Mouse (Mus musculus) monocyte, adult 2 months (primary cell): ENCODE measurements around the gene Prkd2.

Experiments
- DNase-seq, 2 experiments: peaks; one replicate each; pipeline ENCODE4 v3.0.0; 2022; ENCODE audit warnings: low spot score in 2 of 2, low read depth in 1 of 2

Gene Prkd2

DNA sequence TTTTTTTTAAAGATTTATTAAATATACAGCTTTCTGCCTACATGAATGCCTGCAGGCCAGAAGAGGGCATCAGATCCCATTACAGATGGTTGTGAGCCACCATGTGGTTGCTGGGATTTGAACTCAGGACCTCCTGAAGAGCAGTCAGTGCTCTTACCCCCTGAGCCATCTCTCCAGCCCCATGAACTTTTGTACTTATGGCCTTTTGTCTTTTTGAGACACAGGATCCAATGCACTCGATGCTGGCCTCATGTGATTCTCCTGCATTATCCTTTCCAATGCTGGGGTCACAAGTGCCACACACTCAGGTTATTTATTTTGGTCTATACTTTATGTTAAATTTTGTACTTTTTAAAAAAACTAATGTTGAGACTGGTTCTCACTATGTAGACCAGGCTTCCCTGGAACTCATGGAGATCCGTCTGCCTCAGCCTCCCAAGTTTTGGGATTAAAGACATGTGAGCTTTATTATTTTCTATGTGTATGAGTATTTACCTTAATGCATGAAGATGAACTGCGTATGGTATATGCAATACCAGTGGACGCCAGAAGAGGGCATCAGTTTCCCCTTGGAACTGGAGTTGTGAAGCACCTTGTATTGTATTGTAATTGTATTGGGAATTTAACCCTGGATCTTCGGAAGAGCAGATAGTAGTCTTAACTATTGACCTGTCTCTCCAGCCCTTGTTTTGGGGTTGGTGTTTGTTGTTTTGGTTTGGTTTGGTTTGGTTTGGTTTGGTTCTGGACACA is 17.4 kb downstream of the Prkd2 start:
- DNase-seq: no peak

DNA sequence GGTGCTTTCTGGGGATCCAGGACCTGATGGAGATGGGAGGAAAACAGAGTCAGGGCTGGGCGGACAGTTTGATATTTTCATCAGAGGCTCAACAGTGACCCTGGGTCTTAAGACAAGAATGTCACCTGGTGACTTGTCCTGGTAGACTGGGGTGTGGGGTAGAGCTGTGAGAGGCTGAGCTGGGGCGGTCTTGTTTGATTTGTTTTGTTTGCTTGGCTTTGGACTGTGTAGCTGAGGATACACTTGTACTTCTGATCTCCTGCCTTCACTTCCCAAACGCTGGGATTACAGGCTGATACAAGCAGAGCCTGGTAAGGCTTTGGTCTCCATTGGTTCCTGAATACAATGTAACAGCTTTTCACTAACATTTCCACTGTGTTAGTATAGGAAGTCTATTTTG is 24.8 kb downstream of the Prkd2 start:
- DNase-seq: no peak

DNA sequence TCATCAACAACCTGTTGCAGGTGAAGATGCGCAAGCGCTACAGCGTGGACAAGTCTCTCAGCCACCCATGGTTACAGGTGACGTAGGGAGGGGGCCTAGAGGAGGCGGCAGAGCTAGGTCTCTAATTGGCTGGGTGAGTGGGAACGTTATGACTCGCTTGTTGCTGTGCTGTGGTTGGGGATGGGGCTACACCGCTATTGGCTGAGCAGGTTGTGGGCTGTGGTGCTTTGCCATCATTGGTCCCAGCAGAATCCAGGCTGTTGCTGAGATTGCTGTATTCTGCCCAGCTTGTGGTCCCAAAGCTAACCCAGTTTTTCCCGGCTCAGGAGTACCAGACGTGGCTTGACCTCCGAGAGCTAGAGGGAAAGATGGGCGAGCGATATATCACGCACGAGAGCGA is 26.8 kb downstream of the Prkd2 start:
- DNase-seq: no peak

DNA sequence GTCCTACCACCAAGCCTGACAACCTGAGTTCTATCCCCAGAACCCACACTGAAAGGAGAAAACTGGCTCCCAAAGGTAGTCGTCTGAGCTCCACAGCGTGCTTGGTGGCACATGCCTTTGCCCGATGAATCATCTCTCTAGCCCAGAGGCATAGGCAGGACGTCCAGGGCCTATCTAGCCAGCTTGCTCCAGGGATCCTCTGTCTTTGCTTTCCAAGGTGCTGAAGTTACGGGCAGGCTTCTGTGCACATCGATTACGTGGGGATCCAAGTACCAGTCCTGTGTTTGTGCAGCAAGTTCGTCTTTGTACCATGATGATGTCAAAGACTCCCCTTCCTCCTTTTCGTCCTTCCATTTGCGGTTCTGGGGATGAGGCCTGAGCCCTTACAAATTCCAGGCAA is 28.9 kb downstream of the Prkd2 start:
- no peak for DNase-seq

DNA sequence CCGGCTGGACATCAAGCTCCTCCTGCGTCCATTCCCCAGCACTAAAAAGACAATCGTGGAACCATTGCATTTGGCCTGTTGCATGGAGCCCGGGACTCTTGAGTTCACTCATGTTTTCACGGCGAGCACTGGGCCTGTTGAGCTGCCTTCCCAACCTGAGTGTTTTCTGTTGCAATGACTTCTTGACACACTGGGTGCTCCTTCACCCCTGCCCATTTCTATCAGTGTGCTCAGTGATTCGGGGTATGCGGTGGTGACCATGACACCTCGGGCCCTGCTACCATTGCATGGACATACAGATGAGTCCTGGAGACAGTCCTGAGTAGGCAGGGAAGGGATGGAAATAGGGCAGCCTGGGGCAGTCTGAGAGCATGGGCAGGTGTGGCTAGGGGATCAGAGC is 29.8 kb downstream of the Prkd2 start:
- no peak for DNase-seq

DNA sequence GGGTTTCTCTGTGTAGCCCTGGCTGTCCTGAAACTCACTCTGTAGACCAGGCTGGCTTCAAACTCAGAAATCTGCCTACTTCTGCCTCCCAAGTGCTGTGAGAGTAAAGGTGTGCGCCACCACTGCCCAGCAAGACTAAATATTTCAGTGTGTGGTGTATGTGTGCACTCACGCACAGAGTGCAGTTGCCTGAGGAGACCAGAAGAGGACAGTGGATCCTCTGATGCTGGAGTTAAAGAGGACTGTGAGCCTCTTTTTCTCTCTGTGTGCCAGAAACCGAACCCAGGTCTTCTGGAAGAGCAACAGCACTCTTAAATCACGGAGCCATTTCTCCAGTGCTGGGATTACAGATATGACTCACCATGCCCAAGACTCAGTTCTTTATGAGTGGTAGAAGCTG is 30.7 kb downstream of the Prkd2 start:
- DNase-seq: no peak

DNA sequence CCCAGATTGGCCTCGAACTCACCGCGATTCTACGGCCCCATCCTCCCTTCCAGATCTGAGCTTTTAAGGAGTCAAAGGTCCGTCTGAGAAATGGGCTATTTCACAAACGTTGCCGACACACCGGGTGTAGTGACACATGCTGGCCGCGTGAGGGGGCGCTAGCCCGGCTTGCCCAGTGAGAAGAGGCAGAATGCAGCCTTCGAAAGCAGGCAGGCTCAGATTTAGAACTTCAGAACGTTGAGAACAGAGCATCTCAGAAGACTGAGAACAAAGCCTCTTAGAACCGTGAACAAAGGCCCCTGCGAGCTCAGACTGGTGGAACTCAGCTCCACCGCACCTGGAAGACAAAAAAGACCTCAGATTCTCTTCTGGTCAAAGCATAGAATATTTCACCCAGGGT is 31.5 kb downstream of the Prkd2 start:
- DNase-seq: peak; percentile 41 to 74

DNA sequence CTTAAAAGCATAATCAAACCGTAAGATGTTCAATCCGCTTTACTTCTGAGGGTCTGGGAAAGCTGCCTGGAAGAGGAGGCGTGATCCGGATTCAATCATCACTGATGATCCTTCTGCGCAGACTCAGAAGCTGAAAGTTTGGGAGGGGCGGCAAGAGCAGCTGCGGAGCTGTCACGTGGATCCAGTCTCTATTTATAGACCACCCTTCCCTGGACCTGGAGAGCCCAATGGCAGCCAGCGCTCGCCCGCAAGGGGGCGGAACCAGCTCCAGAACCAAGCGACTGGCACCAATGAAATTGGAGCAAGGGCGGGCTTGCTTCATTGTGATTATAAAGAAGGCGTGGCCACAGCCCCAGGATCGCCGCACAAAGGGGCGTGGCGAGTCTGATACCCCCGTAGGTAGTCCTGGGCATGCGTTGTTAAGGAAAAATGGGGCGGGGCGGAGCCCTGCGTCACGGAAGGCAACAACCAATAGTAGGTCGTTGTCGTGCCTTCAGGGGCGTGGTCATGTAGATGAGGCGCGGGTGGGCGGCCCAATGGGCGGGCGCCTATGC is 32.1 kb downstream of the Prkd2 start:
- peak; percentile 97 to 99 for DNase-seq

DNA sequence AGATGAGACGGTGACA is 32.4 kb downstream of the Prkd2 start, which contains the start of gene Dact3:
TSS of gene Dact3 (plus strand) at position 8 of the 16 bp plus-strand sequence.
- no peak for DNase-seq

DNA sequence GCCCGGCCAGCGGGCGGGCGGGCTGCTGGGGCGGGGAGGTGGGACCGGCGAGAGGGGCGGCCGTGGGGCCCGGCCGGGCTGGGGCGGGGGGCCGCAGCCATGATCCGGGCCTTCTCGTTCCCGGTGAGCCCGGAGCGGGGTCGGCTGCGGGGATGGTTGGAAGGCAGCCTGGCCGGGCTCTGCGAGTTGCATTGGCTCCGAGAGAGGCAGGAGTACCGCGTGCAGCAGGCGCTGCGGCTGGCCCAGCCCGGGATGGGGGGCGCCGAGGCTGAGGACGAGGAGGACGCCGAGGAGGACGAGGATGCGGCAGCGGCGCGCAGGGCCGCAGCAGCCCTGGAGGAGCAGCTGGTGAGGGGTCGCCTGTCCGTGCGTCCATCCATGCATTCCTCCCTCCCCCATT is 32.6 kb downstream of the Prkd2 start:
- DNase-seq: no peak

DNA sequence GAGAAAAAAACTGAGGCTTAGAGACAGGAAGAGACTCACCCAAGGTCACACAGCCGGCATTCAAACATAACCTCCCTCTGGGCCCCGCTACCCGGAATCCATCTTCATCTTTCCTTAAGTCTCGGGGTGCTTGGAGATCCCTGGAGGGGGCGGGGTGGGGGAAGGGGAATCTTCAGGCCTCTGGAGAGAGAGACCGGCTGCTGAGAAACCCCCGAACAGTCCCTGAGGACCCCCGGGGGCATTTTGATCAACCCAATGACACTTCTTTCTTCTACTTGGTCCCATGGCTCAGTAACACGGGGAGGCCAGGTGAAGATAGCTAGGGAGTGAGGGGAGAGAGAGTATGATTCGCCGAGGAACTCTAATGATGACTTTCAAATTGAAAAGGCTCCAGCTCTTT is 33.3 kb downstream of the Prkd2 start:
- no peak for DNase-seq

DNA sequence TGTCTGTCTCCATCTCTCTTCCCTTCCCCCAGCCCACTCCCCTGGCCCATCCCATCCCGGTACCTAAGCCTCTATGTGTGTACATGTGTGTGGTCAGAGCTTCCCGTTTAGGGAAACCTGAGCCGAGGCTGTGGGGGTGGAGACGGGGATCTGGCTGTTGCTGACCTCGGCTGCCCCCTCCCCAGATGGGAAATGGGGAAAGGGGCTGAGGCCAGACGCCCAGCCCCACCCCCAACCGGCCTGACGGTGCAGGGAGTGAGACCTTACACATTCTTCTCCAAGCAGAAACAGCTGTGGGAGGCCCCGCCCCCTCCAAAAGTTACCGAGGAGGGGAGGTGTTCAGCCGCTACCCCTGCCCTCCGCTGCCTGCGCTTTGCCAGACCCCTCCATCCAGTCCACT is 33.9 kb downstream of the Prkd2 start:
- DNase-seq: no peak

DNA sequence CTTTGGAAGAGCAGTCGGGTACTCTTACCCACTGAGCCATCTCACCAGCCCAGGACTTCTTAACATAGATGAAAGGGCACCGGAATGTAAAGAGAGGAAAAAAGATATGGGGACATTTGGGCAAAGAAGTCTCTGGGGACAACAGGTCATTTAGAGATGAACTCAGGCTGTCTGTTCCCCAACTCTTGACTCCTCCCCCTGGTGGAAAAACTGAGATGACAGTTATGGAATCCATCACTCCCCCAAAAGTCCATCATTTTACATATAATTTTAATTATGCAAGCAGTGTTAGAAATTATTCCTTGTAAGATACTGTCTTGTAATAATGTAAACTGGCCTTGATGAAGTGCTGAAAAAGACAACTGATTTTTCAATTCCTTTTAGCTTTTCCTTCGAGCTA is 35.0 kb downstream of the Prkd2 start:
- DNase-seq: no peak

DNA sequence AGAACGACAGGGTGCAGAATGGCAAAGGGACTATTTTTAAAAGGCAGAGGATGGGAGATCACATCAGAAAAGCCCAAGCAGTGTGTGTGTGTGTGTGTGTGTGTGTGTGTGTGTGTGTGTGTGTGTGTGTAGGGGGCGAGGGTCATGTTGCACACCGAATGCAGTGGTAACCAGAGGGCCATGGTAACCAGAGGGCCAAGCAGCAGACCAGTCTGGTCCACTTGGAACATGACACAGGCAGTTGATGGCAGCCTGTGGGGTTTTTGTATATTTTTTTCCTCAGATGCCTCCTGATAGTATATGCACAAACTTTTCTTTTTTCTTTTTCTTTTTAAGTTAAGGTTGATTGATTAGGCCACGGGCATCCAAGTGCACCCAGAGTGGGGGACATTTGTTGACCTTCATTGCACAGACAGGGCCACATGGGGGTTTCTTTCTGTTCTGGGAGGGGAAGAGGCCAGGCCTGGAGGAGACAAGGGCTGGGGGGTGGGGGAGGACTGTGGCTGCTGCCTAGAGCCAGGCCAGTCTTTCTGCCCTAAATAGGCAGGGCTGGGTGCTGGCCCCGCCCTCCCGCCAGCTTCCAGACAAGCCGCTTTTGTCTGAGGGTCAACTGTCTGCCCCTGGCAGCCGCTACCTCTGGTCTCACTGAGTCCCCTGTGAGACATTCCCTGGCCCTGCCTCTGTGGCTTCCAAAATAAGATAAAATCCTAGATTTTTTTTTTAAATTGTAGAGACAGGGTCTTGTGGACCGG is 37.3 kb downstream of the Prkd2 start:
- no peak for DNase-seq

DNA sequence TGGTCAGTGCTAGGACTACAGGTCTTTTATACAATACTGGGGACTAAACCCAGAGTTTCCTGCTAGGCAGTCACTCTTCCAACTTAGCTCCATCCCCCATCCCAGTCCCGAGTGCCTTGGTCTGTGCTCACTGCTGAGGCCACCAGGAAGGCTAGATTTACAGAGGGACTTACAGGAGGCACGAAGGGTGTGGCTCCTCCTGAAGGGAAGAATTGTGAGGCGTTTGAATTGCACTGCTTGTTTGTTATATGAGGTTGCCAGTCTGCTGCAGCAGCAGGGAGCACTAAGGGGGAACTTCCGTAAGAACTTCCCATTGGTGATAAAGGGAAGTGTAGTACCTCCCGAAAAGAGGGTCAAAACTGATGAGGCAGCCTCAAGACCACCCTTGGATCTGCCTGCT is 37.9 kb downstream of the Prkd2 start:
- DNase-seq: no peak

DNA sequence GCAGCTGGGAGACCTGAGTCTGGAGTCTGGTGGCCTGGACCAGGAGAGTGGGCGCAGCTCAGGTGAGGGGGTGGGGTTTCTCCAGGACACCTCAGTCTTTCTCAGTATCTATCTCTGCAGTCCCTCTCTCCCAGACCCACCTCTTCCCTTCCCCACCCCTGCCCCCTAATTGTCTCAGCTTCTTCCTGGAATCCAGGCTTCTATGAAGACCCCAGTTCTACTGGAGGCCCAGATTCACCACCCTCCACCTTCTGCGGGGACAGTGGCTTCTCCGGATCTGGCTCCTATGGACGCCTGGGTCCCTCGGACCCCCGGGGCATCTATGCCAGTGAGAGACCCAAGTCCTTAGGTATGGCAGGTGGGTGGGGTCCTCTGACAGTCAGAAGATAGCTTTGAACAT is 40.5 kb downstream of the Prkd2 start:
- no peak for DNase-seq

DNA sequence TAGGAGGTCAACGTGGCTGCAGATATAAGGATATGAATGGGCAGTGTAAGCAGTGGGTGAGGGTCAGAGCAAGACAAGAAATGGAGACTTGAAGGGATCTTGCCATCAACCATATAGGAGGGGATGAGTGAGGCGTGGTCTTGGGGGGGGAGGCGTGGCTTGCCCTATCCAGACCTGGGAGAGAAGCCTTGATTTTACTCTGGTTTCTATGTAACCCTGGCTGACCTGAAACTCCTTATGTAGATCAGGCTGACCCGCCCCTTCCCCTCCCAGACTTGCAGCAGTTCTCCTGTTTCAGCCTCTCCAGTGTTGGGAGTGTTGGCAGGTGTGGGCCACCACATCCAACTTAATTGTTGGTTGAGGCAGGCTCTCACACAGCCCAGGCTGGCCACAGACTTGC is 41.6 kb downstream of the Prkd2 start:
- no peak for DNase-seq

DNA sequence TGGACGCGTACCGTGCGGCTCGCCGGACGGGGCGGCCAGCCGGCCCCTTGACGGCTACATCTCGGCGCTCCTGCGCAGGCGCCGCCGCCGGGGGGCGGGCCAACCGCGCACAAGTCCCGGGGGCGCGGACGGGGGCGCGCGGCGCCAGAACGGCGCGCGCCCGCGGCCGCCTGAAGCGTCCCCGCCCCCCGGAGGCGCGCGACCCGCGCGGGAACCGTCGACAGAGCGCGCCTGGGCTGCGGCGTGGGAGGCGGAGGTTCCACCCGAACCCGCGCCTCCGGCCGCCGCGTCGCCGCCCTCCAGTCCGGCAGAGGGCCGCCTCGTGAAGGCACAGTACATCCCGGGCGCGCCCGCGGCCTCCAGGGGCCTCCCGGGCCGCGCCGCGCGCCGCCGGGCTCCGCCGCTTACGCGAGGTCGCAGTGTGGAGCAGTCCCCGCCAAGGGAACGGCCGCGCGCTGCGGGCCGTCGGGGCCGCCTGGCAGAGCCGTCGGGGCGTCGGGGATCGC is 42.6 kb downstream of the Prkd2 start:
- DNase-seq: no peak

DNA sequence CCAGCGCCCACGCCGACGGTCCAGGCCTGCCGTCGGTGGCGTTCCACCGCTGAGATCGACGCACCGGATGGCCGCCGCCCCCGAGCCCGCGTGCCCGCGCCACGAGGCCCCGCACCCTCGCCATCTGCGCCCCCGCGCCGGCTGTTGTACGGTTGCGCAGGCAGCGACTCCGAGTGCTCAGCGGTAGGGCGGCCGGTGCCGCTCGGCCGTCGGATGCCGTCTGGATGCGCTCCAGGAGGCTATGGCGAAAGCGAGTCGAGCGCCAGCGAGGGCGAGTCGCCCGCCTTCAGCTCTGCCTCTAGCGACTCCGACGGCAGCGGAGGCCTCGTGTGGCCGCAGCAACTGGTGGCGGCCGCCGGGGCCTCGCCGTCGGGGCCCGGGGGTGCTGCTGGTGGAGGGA is 43.2 kb downstream of the Prkd2 start:
- no peak for DNase-seq

DNA sequence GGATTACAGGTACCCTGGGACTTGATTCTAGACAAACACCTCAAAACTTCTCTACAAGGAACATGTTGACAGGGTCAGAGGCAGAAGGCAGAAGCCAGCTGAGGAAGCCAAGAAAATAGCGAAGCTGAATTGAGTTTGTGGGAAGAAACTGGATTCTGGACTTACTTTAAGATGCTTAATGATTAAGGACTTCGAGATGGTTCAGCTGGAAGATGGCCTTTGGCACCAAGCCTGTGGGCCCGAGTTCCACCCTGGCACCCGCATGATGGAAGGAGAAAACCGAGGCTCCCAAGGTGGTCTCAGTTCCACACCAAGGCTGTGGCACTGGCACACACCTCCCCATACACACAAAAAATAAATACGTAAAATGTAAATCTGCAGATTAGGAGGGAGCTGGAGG is 47.8 kb downstream of the Prkd2 start:
- no peak for DNase-seq

DNA sequence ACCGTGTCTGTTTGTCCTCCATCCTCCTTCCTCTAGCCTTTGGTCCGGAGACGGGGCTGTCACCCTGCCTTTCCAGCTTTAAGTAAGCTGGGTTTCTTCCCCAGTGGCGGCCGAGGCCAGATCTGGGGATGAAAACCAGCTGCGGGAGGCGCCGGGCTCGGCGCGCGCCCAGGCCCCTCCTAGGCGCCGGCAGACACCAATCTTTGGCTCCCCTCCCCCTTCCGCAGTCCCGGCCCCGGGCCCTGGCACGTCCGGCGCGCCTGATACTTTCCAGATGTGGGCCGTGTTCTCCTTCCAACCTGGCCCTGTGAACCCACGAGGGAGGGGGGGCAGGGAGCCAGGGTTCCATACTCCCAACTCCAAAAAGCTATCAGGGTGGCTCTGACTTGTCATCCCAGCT is 48.2 kb downstream of the Prkd2 start:
- DNase-seq: no peak

DNA sequence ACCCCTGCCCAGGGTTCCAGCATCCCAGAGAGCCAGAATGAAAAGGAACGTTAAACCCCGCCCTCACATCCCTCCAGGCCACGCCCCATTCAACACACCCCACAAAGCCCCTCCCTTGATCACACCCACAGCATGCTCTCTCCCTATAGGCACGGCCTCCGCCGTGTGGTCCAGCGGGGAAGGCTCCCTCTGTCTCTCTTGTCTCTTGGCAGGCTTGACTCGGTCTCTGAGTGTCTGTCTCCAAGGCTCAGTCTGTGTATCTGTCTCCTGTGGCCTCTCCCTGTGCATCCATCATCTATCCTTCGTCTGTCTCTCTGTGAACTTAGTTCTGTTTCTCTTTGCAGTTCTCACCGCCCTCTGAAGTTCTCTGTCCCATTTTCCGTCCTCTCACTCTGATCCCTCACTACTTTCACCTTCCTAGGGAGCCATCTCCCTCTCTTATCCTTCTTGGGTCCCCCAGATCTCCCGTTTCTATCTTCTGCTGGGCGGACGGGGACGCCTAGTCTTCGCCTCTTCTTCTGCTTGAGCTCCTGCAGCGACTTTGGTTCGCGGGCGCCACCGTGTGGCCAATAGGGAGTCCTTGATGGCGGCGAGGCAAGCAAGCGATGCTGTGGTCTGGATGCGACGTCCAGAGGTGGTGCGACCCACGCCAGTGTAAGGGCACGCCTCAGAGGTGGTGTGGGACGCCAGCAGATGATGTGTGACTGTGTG is 49.1 kb downstream of the Prkd2 start, which contains the start of gene Gng8:
TSS of gene Gng8 (plus strand) at position 146 of the 711 bp plus-strand sequence.
- DNase-seq: peak; percentile 36 to 68
